Mouse (Mus musculus) liver, adult 10 weeks (tissue): ENCODE measurements around the gene Slx4ip. TPM values are rescaled to one million over a fixed set of nuclear protein-coding genes. Genes with fewer than 3 reads are reported as not detected.

Experiments used
- polyA plus RNA-seq: library from polyadenylated mRNA; stranded (reverse); fragments of 350-450 nt; fragmentation: Illumina TruSeq; extraction: RNeasy Lipid Tissue Mini Kit (QIAGEN cat#74804); gene quantifications from one replicate; pipeline ENCODE4 v1.2.3, GENCODE M21; 2014; ENCODE audit warnings: low read depth, low replicate concordance

Slx4ip gene
- polyA plus RNA-seq, result 4.0 TPM

DNA sequence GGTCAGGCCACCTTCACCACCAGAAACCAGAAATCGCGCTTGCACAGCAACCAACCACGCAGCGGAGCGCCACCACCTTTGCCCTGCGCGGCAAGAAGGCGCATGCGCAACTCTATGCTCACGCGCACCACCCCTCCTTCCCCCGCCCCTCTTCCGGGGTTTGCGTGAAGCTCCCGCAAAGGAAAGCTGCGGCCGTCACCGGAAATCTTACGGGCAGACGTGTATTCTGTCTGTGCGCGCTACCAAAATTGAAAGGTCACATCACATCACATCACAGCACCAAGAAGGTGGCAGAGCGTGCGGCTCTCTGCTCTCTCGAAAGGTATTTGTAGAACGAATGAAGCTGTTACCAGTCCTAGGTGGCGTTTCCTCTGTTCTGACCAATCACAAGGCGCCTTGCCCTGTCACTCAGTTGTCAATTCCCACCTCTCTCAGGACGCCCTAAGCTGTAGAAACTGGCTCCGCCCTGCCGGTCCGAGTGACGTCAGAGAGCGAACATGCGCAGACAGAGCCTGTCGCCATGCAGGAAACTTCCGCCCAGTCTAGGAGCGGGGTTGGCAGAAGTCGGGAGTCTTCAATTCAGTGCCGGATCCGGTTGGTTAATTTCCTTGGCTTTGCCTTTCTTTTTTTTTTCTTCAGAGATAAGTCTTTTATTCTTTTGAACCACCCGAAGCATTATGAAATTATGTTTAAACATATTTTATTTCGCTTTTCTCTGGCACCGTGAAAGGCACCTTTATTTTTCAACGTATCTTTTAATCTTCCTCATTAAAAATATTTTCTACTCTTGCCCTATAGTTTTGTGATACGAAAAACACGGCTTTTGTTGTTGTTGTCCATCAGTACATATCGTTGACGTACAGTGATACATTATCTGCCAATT is at the start of gene Slx4ip, which contains the start of the genes AL731706.1 and Mkks:
TSS of gene Slx4ip (plus strand) at position 151 of the 883 bp plus-strand sequence.
TSS of gene AL731706.1 (minus strand) at position 322 of the 883 bp plus-strand sequence.
TSS of gene Mkks (minus strand) at position 322 of the 883 bp plus-strand sequence.

GRCm38 (mm10) chr2:136885579-136885978 is 5.4 kb upstream of the Slx4ip start, which contains the start of gene AL731706.2:
TSS of gene AL731706.2 (minus strand) at chr2:136885679.

DNA sequence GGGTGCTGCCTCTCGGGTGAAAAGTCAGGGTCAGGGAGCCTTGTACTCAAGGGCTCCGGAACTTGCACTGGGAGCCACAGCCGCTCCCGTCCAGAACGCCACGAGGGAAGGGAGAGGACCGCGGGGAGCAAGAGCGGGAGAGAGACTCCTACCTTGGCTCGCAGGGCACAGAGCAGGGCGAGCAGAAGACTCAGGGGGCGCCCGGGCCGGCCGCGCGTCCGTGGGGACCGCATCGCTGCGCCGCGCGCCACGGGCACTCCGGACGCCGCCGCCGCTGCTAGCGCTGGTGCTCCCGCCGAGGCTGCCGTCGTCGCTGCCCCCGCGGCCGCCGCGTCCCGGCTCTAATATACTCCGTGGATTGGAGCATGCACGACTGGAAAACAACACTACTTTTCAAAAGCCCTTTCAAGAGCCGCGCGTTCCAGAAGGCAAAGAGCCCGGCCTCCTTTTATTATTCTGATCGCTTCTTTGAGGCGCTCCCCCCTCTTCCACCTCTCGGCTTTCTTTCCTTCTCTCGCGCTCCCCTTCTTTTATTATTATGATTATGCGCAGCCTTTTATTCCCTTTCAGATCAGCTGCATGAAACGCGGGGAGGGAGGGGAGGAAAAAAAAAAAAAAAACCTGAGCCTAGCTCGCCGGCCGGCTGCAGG is 225.1 kb downstream of the Slx4ip start, which contains the start of gene Jag1:
TSS of gene Jag1 (minus strand) at position 620 of the 650 bp plus-strand sequence.

Other genes starting within 250 kb of the Slx4ip start
- not detected for gene Snap25, start 177.8 kb upstream of the Slx4ip start, polyA plus RNA-seq
- gene AL731706.2, start 5.5 kb upstream of the Slx4ip start, polyA plus RNA-seq, result not detected
- 24.9 TPM for gene AL731706.1, start 171 bp downstream of the Slx4ip start, polyA plus RNA-seq
- 58.1 TPM for gene Mkks, start 171 bp downstream of the Slx4ip start, polyA plus RNA-seq
- 2.1 TPM for gene Jag1, start 225.4 kb downstream of the Slx4ip start, polyA plus RNA-seq